Mouse (Mus musculus) myocyte (in vitro differentiated cells): ENCODE results near the gene Vps45.
A peak's percentile ranks its signal among the peaks of the same experiment; 100 is the strongest.

Source experiments
- POLR2A ChIP-seq: IDR thresholded peaks from one replicate; pipeline ENCODE4 v1.6.1; 2011; ENCODE audit warnings: low read depth, mild to moderate bottlenecking, control low read depth, moderate library complexity; ENCODE audit not compliant: insufficient read length
- TCF12 ChIP-seq: IDR thresholded peaks from one replicate; pipeline ENCODE4 v1.6.1; 2011; ENCODE audit warnings: mild to moderate bottlenecking, control low read depth; ENCODE audit not compliant: poor library complexity, insufficient read depth, severe bottlenecking

- TF ChIP-seq POLR2A (peak; percentile 36), TCF12 (no peak)
Measured at GRCm38 (mm10) chr3:96087801-96088200, 29.5 kb upstream of the Vps45 start.
